Mouse (Mus musculus) midbrain, embryonic 13.5 days (tissue): ENCODE data around the gene Pkn2. TPM values are rescaled to one million over a fixed set of nuclear protein-coding genes. Genes with fewer than 3 reads are reported as not detected.

ENCODE experiments used
- ATAC-seq: fragments of 200-750 bp; cut with Nextera tagmentation; 2 replicates; pipeline ENCODE4 v1.8.0; 2017; ENCODE audit warnings: mild to moderate bottlenecking, moderate TSS enrichment, moderate library complexity
- H3K27ac ChIP-seq: fragments of 300-500 bp; sonication (generic); 2 replicates; pipeline ENCODE4 v1.5.1; 2015; ENCODE audit warnings: inconsistent platforms, mild to moderate bottlenecking, moderate library complexity
- H3K27me3 ChIP-seq: fragments of 300-500 bp; sonication (generic); 2 replicates; pipeline ENCODE4 v1.6.1; 2015; ENCODE audit warnings: mild to moderate bottlenecking, inconsistent platforms
- H3K36me3 ChIP-seq: fragments of 300-500 bp; sonication (generic); 2 replicates; pipeline ENCODE4 v1.6.1; 2015; ENCODE audit warnings: mild to moderate bottlenecking, inconsistent platforms
- H3K4me1 ChIP-seq: fragments of 300-500 bp; sonication (generic); replicated peaks from 2 replicates; pipeline ENCODE4 v1.6.1; 2015; ENCODE audit warnings: inconsistent platforms
- H3K4me2 ChIP-seq: fragments of 300-500 bp; sonication (generic); replicated peaks from 2 replicates; pipeline ENCODE4 v1.6.1; 2015; ENCODE audit warnings: moderate library complexity, mild to moderate bottlenecking, inconsistent platforms
- H3K4me3 ChIP-seq: fragments of 300-500 bp; sonication (generic); replicated peaks from 2 replicates; pipeline ENCODE4 v1.5.1; 2015; ENCODE audit warnings: mild to moderate bottlenecking, inconsistent platforms
- H3K9ac ChIP-seq: fragments of 300-500 bp; sonication (generic); replicated peaks from 2 replicates; pipeline ENCODE4 v1.6.1; 2015; ENCODE audit warnings: mild to moderate bottlenecking, inconsistent platforms
- H3K9me3 ChIP-seq: fragments of 300-500 bp; sonication (generic); 2 replicates; pipeline ENCODE4 v1.6.1; 2016; ENCODE audit warnings: mild to moderate bottlenecking, inconsistent platforms
- WGBS: fragments of 180-500 bp; shearing (Covaris S2); methylation state at CpG from one replicate; pipeline ENCODE4 v1.1.7; 2015; 5-methylcytosine and 5-hydroxymethylcytosine counted together
- polyA plus RNA-seq: library from polyadenylated mRNA; unstranded; fragments of >200 nt; fragmentation: Nextera tagmentation; extraction: Ambion mirVana; gene quantifications from 2 replicates; pipeline ENCODE4 v1.2.1, GENCODE M21; 2015

The Pkn2 gene
- polyA plus RNA-seq, 1 experiment from 2014 or later, result 32.6 TPM

GRCm38 (mm10) chr3:142760356-142760755, 121.4 kb downstream of the Pkn2 start:
- WGBS, result 69% methylated on average over 6 of the region's 6 CpGs
- Histone ChIP-seq H3K9me3 (no peaks in the 10 kb centered on the region), H3K9ac (no peak overlapping the region), H3K36me3 (no peaks in the 10 kb centered on the region), H3K27me3 (no peaks in the 10 kb centered on the region), H3K27ac (no peak overlapping the region), H3K4me2 (no peak overlapping the region), H3K4me1 (no peaks in the 10 kb centered on the region), H3K4me3 (no peak overlapping the region)
- no peak for ATAC-seq

GRCm38 (mm10) chr3:142758593-142758992, 123.2 kb downstream of the Pkn2 start:
- WGBS, result 87% methylated on average over 7 of the region's 7 CpGs
- Histone ChIP-seq H3K27me3 (no peaks in the 10 kb centered on the region), H3K4me2 (no peak overlapping the region), H3K27ac (no peak overlapping the region), H3K4me1 (no peaks in the 10 kb centered on the region), H3K4me3 (no peak overlapping the region), H3K9ac (no peak overlapping the region), H3K9me3 (no peaks in the 10 kb centered on the region), H3K36me3 (no peaks in the 10 kb centered on the region)
- no peak for ATAC-seq

- no peak overlapping the region for H3K27ac ChIP-seq
- no peak for ATAC-seq
- WGBS, result 70% methylated on average over 12 of the region's 12 CpGs
Observed at GRCm38 (mm10) chr3:142757841-142758240, 124.0 kb downstream of the Pkn2 start.

GRCm38 (mm10) chr3:142755132-142755867, 126.5 kb downstream of the Pkn2 start:
- Histone ChIP-seq H3K36me3 (no peaks in the 10 kb centered on the region), H3K27ac (no peak overlapping the region), H3K9ac (no peak overlapping the region), H3K9me3 (no peaks in the 10 kb centered on the region), H3K4me1 (no peaks in the 10 kb centered on the region), H3K4me2 (no peak overlapping the region), H3K4me3 (no peak overlapping the region), H3K27me3 (no peaks in the 10 kb centered on the region)
- peak; percentile 17; the same call in 1 of the 2 replicates for ATAC-seq
- WGBS, result 76% methylated on average over 18 of the region's 18 CpGs

More at GRCm38 (mm10) chr3:142757841-142758240, 124.0 kb downstream of the Pkn2 start:
- no peaks in the 10 kb centered on the region for H3K4me1 ChIP-seq
- H3K4me3 ChIP-seq, result no peak overlapping the region
- no peaks in the 10 kb centered on the region for H3K27me3 ChIP-seq
- no peak overlapping the region for H3K4me2 ChIP-seq
- H3K9ac ChIP-seq, result no peak overlapping the region
- no peaks in the 10 kb centered on the region for H3K36me3 ChIP-seq
- no peaks in the 10 kb centered on the region for H3K9me3 ChIP-seq

GRCm38 (mm10) chr3:142749131-142749530, 132.7 kb downstream of the Pkn2 start:
- ATAC-seq, result no peak
- no peak overlapping the region for H3K4me3 ChIP-seq
- H3K4me2 ChIP-seq, result no peak overlapping the region
- no peaks in the 10 kb centered on the region for H3K4me1 ChIP-seq
- WGBS, result 84% methylated on average over 16 of the region's 16 CpGs
- H3K9me3 ChIP-seq, result no peaks in the 10 kb centered on the region
- no peak overlapping the region for H3K27ac ChIP-seq
- no peaks in the 10 kb centered on the region for H3K36me3 ChIP-seq
- no peak overlapping the region for H3K9ac ChIP-seq
- no peaks in the 10 kb centered on the region for H3K27me3 ChIP-seq

- Histone ChIP-seq H3K36me3 (no peaks in the 10 kb centered on the region), H3K27ac (no peak overlapping the region), H3K9me3 (no peaks in the 10 kb centered on the region), H3K27me3 (no peaks in the 10 kb centered on the region), H3K4me3 (no peak overlapping the region), H3K9ac (no peak overlapping the region), H3K4me2 (no peak overlapping the region), H3K4me1 (no peaks in the 10 kb centered on the region)
- 94% methylated on average over 7 of the region's 7 CpGs for WGBS
- ATAC-seq, result no peak
Observed at GRCm38 (mm10) chr3:142747673-142748072, 134.1 kb downstream of the Pkn2 start.

- no peak overlapping the region for H3K4me2 ChIP-seq
- H3K27ac ChIP-seq, result no peak overlapping the region
- peak; percentile 7; the same call in 1 of the 2 replicates for ATAC-seq
- H3K36me3 ChIP-seq, result no peaks in the 10 kb centered on the region
- no peaks in the 10 kb centered on the region for H3K4me1 ChIP-seq
- H3K9ac ChIP-seq, result no peak overlapping the region
- no peaks in the 10 kb centered on the region for H3K9me3 ChIP-seq
- 92% methylated on average over 2 of the region's 2 CpGs for WGBS
- H3K27me3 ChIP-seq, result no peaks in the 10 kb centered on the region
- H3K4me3 ChIP-seq, result no peak overlapping the region
Observed at GRCm38 (mm10) chr3:142745076-142745475, 136.7 kb downstream of the Pkn2 start.

- Histone ChIP-seq H3K27ac (no peak overlapping the region), H3K9me3 (no peaks in the 10 kb centered on the region), H3K4me3 (no peak overlapping the region), H3K36me3 (no peaks in the 10 kb centered on the region), H3K4me1 (no peaks in the 10 kb centered on the region), H3K4me2 (no peak overlapping the region), H3K9ac (no peak overlapping the region), H3K27me3 (no peaks in the 10 kb centered on the region)
- ATAC-seq, result peak; percentile 55
- 60% methylated on average over 21 of the region's 21 CpGs for WGBS
Observed at GRCm38 (mm10) chr3:142743973-142744898, 137.6 kb downstream of the Pkn2 start.

Other genes starting within 250 kb of the Pkn2 start
- 4.4 and 4.9 TPM in 2 replicates for gene Kyat3, start 181.0 kb downstream of the Pkn2 start, polyA plus RNA-seq
- gene Gtf2b, start 117.0 kb downstream of the Pkn2 start, polyA plus RNA-seq, result 99.3 and 103 TPM in 2 replicates